Mouse (Mus musculus): ENCODE data around the gene Arhgap30. TPM values are rescaled to one million over a fixed set of nuclear protein-coding genes. Genes with fewer than 3 reads are reported as not detected.

Gene Arhgap30
- polyA plus RNA-seq, 1 experiment from 2014 or later, result 0.75 TPM

DNA sequence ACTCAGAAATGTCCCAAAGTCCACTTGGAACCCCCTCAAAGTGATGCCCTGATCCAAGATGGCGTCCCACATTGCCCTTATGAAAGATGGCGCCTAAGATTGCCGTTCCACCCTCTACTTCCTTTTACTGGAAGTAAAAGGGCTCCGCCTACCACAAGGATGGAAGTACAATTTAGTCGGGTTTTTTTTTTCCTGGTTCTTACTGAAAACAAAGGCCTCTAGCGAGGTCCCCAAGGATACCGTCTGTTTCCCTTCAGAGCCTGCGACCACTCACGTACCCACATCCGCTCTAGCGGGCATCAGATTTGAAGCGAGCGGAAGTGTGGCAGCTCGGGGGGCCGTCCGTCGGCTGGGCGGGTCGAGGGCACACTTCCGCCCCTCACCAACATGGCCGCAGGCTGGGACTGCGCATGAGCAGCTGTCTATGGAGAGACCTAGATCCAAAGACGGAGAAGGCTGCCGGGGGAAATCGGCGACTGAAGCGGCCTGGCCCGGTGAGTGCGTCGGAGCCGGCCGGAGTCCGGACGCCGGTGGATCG is 22.3 kb downstream of the Arhgap30 start, which contains the start of gene Usf1:
Gene Usf1 (plus strand): TSS at position 367 of the 538 bp plus-strand sequence.
- no peaks in the 10 kb centered on the region for H3K9me3 ChIP-seq
- peak; percentile 92 for ATAC-seq (ENCODE audit: insufficient number of reproducible peaks, insufficient read depth, low FRiP score, low TSS enrichment, low read depth)
- peaks cover 18% of the 10 kb centered on the region for H3K4me1 ChIP-seq (replicated peaks)
- peaks cover 9% of the 10 kb centered on the region for H3K27me3 ChIP-seq
- H3K36me3 ChIP-seq, result peaks cover 19% of the 10 kb centered on the region
- H3K27ac ChIP-seq, result peak within 1 kb of the TSS; percentile 91
- peak within 1 kb of the TSS; percentile 97 for H3K4me3 ChIP-seq (replicated peaks)
- WGBS, result under 1% methylated on average over 36 of the region's 36 CpGs
- peak within 1 kb of the TSS; percentile 65 for H3K4me2 ChIP-seq
- H3K9ac ChIP-seq (replicated peaks), result peak within 1 kb of the TSS; percentile 94

DNA sequence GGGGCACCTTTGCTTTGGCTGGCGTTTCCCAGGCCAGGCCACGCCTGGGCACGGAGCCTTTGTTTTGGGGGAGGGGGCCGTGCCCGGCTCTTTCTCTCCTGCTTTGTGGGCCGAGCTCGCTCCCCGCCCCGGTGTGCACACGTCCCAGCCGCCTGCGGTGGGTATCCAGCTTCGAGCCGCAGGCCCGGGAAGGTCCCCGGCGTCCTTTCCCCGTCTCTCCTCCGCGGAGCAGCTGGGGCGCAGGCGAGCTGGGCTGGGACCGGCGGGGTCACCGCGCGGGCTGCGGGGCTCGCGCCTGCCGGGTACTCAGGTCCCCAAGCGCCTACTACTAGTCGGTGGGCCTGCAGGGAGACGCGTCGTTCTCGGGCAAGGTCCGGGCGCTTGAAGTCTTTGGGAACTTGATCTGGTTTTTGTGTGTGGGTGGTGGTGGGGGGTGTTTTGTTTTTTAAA is 22.8 kb downstream of the Arhgap30 start:
- Histone ChIP-seq H3K9me3 (no peaks in the 10 kb centered on the region), H3K36me3 (peaks cover 24% of the 10 kb centered on the region), H3K9ac (replicated peaks) (peak overlapping the region; percentile 94), H3K27me3 (peaks cover 9% of the 10 kb centered on the region), H3K4me3 (replicated peaks) (peak overlapping the region; percentile 97), H3K27ac (peak overlapping the region; percentile 91), H3K4me2 (peak overlapping the region; percentile 65), H3K4me1 (replicated peaks) (peaks cover 18% of the 10 kb centered on the region)
- ATAC-seq (ENCODE audit: insufficient number of reproducible peaks, insufficient read depth, low FRiP score, low TSS enrichment, low read depth), result peak; percentile 77
- under 1% methylated on average over 39 of the region's 39 CpGs for WGBS

DNA sequence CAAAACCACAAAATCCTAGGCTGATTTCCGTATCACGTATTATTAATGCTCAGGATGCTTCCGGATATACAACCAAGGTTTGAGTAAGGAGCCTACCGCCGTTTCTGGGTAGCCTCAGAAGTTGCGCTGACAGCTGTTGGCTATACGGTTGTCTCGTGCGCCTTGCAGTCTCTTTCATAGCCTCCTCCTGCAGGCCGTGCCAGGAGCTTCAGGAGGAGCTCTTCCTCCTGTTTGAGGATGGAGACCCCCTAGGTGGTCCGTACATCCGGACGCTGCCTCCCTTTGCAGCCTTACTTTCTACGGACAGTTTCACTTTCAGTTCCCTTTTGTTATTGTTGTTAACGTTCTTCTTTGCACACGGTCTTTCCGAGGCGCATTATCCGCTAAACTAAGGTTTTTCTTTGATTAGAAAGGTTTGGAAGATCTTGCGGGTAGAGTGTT is 23.3 kb downstream of the Arhgap30 start:
- H3K27ac ChIP-seq, result peak overlapping the region; percentile 91
- peak; percentile 18; the same call in 1 of the 2 replicates for ATAC-seq (ENCODE audit: insufficient number of reproducible peaks, insufficient read depth, low FRiP score, low TSS enrichment, low read depth)
- H3K27me3 ChIP-seq, result peaks cover 9% of the 10 kb centered on the region
- peaks cover 18% of the 10 kb centered on the region for H3K4me1 ChIP-seq (replicated peaks)
- peak overlapping the region; percentile 65 for H3K4me2 ChIP-seq
- peak overlapping the region; percentile 94 for H3K9ac ChIP-seq (replicated peaks)
- H3K36me3 ChIP-seq, result peaks cover 29% of the 10 kb centered on the region
- H3K4me3 ChIP-seq (replicated peaks), result peak overlapping the region; percentile 97
- H3K9me3 ChIP-seq, result no peaks in the 10 kb centered on the region
- 3% methylated on average over 20 of the region's 20 CpGs for whole genome bisulfite sequencing

DNA sequence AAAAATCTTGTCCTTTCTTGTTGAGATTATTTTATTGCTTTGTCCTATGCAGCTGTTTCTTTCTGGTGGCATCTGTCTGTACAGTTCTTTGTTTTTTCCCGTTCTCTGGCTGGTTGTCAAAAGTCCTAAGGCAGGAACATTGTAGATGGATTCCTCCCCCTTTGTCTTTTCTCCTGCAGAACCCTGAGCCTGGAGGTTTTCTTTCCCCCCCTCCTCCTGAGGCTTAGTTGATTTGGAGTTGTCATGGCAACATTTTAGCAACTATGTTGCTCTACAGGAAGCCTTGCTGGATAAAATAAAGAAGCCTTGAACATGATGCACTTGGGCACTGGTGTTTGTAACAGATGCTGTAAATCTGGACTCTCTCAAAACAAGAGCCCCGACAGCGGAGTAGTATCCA is 23.7 kb downstream of the Arhgap30 start:
- H3K27ac ChIP-seq, result peak overlapping the region; percentile 91; the same call in 1 of the 2 replicates
- peaks cover 9% of the 10 kb centered on the region for H3K27me3 ChIP-seq
- H3K4me2 ChIP-seq, result peak overlapping the region; percentile 65
- H3K4me3 ChIP-seq (replicated peaks), result peak overlapping the region; percentile 97
- no peak for ATAC-seq (ENCODE audit: insufficient number of reproducible peaks, insufficient read depth, low FRiP score, low TSS enrichment, low read depth)
- no peaks in the 10 kb centered on the region for H3K9me3 ChIP-seq
- peaks cover 18% of the 10 kb centered on the region for H3K4me1 ChIP-seq (replicated peaks)
- 58% methylated on average over 3 of the region's 3 CpGs for WGBS
- peaks cover 33% of the 10 kb centered on the region for H3K36me3 ChIP-seq
- H3K9ac ChIP-seq (replicated peaks), result peak overlapping the region; percentile 94

DNA sequence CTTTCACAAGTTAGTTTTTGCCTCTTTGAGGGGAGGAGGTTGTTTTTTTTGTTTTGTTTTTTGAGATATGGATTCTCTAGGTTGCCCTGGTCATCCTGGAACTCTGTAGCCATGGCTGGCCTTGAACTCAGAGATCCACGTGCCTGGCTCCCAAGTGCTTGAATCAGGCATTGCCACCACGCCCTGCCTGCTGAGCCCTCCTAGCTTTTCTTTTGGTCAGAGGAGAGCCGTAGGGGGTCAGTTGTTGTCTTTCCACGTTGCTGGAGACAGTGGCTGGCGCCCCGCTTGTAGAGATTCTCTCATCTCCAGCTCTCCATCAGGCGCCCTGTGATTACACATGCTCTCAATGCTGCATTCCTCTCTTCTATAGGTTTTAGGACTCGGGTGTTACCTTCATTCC is 24.9 kb downstream of the Arhgap30 start:
- peaks cover 7% of the 10 kb centered on the region for H3K27me3 ChIP-seq
- WGBS, result 81% methylated on average over 8 of the region's 8 CpGs
- H3K27ac ChIP-seq, result no peak overlapping the region
- H3K36me3 ChIP-seq, result peaks cover 44% of the 10 kb centered on the region
- no peak overlapping the region for H3K4me3 ChIP-seq (replicated peaks)
- H3K4me1 ChIP-seq (replicated peaks), result peaks cover 18% of the 10 kb centered on the region
- ATAC-seq (ENCODE audit: insufficient number of reproducible peaks, insufficient read depth, low FRiP score, low TSS enrichment, low read depth), result no peak
- H3K9ac ChIP-seq (replicated peaks), result no peak overlapping the region
- H3K9me3 ChIP-seq, result no peaks in the 10 kb centered on the region
- no peak overlapping the region for H3K4me2 ChIP-seq

DNA sequence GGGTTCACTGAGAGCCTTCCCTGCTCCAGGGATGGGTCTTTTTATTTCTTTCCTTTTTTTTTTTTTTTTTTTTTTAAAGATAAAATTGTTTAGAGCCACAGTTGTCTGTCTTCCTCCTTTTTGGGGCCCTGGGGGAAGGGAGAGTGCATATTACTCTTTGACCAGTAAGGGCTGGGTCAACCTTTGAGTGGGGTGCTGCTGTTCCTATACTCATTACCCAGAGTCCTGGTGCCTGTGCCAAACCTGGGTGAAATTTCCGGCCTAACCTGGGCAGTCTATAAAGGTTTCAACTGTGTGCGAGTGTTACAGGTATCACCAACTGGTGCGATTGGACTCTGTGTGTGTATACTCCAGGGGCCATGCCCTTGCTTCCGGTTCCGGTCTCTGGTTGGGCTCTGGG is 29.9 kb downstream of the Arhgap30 start, which contains the start of gene Tstd1:
Gene Tstd1 (plus strand): TSS at position 213 of the 400 bp plus-strand sequence.
- WGBS, result 92% methylated on average over 5 of the region's 5 CpGs
- H3K27ac ChIP-seq, result no peak within 1 kb of the TSS
- no peak within 1 kb of the TSS for H3K4me3 ChIP-seq (replicated peaks)
- no peak within 1 kb of the TSS for H3K9ac ChIP-seq (replicated peaks)
- ATAC-seq (ENCODE audit: insufficient number of reproducible peaks, insufficient read depth, low FRiP score, low TSS enrichment, low read depth), result no peak
- H3K27me3 ChIP-seq, result no peaks in the 10 kb centered on the region
- peaks cover 3% of the 10 kb centered on the region for H3K4me1 ChIP-seq (replicated peaks)
- H3K4me2 ChIP-seq, result no peak within 1 kb of the TSS
- no peaks in the 10 kb centered on the region for H3K9me3 ChIP-seq
- peaks cover 70% of the 10 kb centered on the region for H3K36me3 ChIP-seq

DNA sequence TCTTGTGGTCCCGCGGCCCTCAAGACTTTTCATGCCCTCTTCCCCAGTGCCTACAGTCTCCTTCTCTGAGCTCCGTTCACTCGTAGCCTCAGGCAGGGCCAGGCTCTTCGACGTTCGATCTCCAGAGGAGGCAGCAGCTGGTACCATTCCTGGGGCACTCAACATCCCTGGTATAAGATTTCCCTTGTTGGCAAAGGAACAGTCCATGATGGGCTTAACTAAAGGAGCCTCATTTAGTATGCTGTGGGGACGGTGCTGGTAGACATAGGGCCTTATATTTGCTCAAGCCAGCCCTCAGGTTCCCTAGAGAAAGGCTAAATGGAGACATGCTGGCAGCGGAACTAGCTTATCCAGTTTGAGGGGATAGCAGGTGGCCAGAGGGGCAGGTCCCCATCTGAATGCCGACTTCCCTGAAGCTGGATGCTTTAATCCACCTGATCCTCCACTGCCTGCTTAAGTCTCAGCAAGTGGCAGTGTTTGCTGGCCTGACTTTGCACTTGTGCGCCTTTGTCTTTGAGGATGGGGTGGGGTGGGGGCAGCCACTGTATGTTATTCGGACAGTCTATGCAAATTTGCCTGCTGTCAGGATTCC is 30.6 kb downstream of the Arhgap30 start:
- Histone ChIP-seq H3K4me2 (no peak overlapping the region), H3K4me3 (replicated peaks) (no peak overlapping the region), H3K9me3 (no peaks in the 10 kb centered on the region), H3K27me3 (no peaks in the 10 kb centered on the region), H3K27ac (no peak overlapping the region), H3K9ac (replicated peaks) (no peak overlapping the region), H3K36me3 (peaks cover 66% of the 10 kb centered on the region), H3K4me1 (replicated peaks) (no peaks in the 10 kb centered on the region)
- 66% methylated on average over 12 of the region's 12 CpGs for WGBS
- ATAC-seq (ENCODE audit: insufficient number of reproducible peaks, insufficient read depth, low FRiP score, low TSS enrichment, low read depth), result no peak

DNA sequence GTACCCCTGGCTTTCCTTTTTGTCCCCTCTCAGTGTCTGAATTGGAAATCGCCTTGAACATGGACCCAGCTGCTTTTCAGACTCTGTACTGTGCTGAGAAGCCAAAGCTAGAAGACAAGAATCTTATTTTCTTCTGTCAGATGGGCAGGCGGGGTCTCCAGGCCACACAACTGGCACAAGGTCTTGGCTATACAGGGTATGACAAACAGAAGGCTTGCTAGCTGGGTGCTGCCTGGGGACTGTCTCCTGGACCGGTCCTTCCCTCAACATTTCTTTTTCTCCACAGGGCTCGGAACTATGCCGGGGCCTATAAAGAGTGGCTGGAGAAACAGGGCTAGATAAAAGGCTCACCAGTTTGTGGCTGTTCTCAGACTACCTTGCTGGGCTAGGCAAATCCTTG is 31.2 kb downstream of the Arhgap30 start:
- Histone ChIP-seq H3K27me3 (no peaks in the 10 kb centered on the region), H3K27ac (no peak overlapping the region), H3K9ac (replicated peaks) (no peak overlapping the region), H3K9me3 (no peaks in the 10 kb centered on the region), H3K4me2 (no peak overlapping the region), H3K36me3 (peaks cover 62% of the 10 kb centered on the region), H3K4me3 (replicated peaks) (no peak overlapping the region), H3K4me1 (replicated peaks) (no peaks in the 10 kb centered on the region)
- WGBS, result 85% methylated on average over 5 of the region's 5 CpGs
- no peak for ATAC-seq (ENCODE audit: insufficient number of reproducible peaks, insufficient read depth, low FRiP score, low TSS enrichment, low read depth)

DNA sequence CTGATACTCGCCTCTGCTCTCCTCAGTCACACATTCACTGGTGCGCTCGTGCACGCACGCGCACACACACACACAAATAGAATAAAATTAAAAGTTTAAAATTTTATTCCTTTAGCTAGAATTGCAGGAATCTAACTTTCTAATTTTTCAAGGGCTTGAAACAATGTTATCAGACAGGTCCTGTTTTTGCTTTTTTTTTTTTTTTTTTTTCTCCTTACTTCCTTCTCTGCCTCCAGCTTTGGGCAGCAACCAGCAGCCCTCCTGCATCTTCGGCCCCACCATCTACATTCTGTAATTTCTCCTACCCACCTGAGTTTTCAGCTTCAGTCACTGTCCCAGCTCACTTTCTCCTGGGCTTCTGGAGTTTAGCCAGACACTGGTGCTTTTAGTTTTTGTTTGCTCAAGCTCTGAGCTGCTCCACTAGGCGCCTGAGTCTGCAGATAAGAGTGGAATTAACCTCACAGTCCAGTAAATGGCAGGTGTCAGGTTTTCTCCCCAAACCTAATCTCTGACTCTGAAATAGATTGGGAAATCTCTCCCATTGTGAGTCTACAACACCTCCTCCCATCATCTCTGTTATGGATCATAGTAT is 33.8 kb downstream of the Arhgap30 start:
- Histone ChIP-seq H3K9ac (replicated peaks) (no peak overlapping the region), H3K4me1 (replicated peaks) (no peaks in the 10 kb centered on the region), H3K9me3 (no peaks in the 10 kb centered on the region), H3K27me3 (no peaks in the 10 kb centered on the region), H3K4me3 (replicated peaks) (no peak overlapping the region), H3K4me2 (no peak overlapping the region), H3K27ac (no peak overlapping the region), H3K36me3 (peaks cover 35% of the 10 kb centered on the region)
- ATAC-seq (ENCODE audit: insufficient number of reproducible peaks, insufficient read depth, low FRiP score, low TSS enrichment, low read depth), result no peak
- WGBS, result 90% methylated on average over 8 of the region's 8 CpGs

DNA sequence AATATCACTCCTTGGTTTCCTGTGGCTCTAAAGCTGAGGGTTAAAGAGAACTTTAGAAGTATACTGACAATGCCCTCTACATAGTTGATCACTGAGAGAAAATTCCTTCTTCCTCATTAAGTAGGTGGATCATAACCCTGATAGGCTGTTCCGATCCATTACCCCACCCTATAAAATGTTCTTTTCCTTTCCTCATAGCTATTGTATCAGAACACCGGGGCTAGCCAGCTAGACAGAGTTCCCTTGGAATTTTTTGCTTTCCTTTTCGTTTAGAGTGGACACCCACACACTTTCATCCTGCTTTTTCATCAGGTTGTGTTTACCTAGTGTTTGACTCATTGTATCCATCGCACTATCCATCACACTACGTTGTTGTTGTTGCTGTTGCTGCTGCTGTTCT is 35.9 kb downstream of the Arhgap30 start:
- Histone ChIP-seq H3K4me3 (replicated peaks) (no peak overlapping the region), H3K27ac (no peak overlapping the region), H3K27me3 (no peaks in the 10 kb centered on the region), H3K4me2 (no peak overlapping the region), H3K9ac (replicated peaks) (no peak overlapping the region), H3K36me3 (peaks cover 15% of the 10 kb centered on the region), H3K4me1 (replicated peaks) (no peaks in the 10 kb centered on the region), H3K9me3 (no peaks in the 10 kb centered on the region)
- no peak for ATAC-seq (ENCODE audit: insufficient number of reproducible peaks, insufficient read depth, low FRiP score, low TSS enrichment, low read depth)
- WGBS, result 79% methylated on average over 5 of the region's 5 CpGs

DNA sequence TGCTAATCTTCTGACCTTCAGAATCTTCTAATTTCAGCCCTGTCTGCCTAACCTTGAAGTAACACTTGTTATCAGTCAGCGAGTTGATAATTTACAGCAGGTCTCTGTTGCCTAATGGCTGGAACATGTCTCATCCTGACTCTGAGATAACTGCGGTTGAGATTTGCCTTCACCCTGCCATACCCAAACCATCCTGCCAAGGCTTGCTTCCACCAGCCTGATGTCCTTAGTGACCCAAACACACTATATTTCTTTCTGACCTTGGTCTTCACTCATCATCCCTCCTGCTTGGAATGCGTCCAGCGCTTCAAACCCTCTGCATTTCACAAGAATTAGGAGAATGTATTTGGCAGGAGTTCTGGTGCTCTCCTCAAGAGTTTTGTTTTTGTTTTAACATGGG is 36.4 kb downstream of the Arhgap30 start:
- no peaks in the 10 kb centered on the region for H3K9me3 ChIP-seq
- no peak overlapping the region for H3K27ac ChIP-seq
- ATAC-seq (ENCODE audit: insufficient number of reproducible peaks, insufficient read depth, low FRiP score, low TSS enrichment, low read depth), result no peak
- H3K4me3 ChIP-seq (replicated peaks), result no peak overlapping the region
- no peak overlapping the region for H3K9ac ChIP-seq (replicated peaks)
- H3K27me3 ChIP-seq, result no peaks in the 10 kb centered on the region
- WGBS, result 72% methylated on average over 4 of the region's 4 CpGs
- no peaks in the 10 kb centered on the region for H3K4me1 ChIP-seq (replicated peaks)
- H3K4me2 ChIP-seq, result no peak overlapping the region
- peaks cover 11% of the 10 kb centered on the region for H3K36me3 ChIP-seq
